Mouse (Mus musculus) intestine, embryonic 15.5 days (tissue): ENCODE measurements around the gene Gxylt1. TPM values are rescaled to one million over a fixed set of nuclear protein-coding genes. Genes with fewer than 3 reads are reported as not detected.

Experiments used
- ATAC-seq: fragments of 200-750 bp; cut with Nextera tagmentation; 2 replicates; pipeline ENCODE4 v1.8.0; 2017; ENCODE audit warnings: moderate TSS enrichment, moderate library complexity
- H3K27ac ChIP-seq: fragments of 300-500 bp; sonication (generic); 2 replicates; pipeline ENCODE4 v1.5.1; 2015; ENCODE audit warnings: mild to moderate bottlenecking, inconsistent platforms
- H3K27me3 ChIP-seq: fragments of 300-500 bp; sonication (generic); replicated peaks from 2 replicates; pipeline ENCODE4 v1.6.1; 2015; ENCODE audit warnings: inconsistent platforms
- H3K36me3 ChIP-seq: fragments of 300-500 bp; sonication (generic); 2 replicates; pipeline ENCODE4 v1.6.1; 2015; ENCODE audit warnings: inconsistent platforms
- H3K4me1 ChIP-seq: fragments of 300-500 bp; sonication (generic); replicated peaks from 2 replicates; pipeline ENCODE4 v1.6.1; 2015; ENCODE audit warnings: inconsistent platforms
- H3K4me2 ChIP-seq: fragments of 300-500 bp; sonication (generic); replicated peaks from 2 replicates; pipeline ENCODE4 v1.6.1; 2015; ENCODE audit warnings: mild to moderate bottlenecking, inconsistent platforms
- H3K4me3 ChIP-seq: fragments of 300-500 bp; sonication (generic); replicated peaks from 2 replicates; pipeline ENCODE4 v1.5.1; 2015; ENCODE audit warnings: inconsistent platforms
- H3K9ac ChIP-seq: fragments of 300-500 bp; sonication (generic); 2 replicates; pipeline ENCODE4 v1.6.1; 2015; ENCODE audit warnings: inconsistent platforms
- H3K9me3 ChIP-seq: fragments of 300-500 bp; sonication (generic); 2 replicates; pipeline ENCODE4 v1.6.1; 2016; ENCODE audit warnings: inconsistent platforms
- WGBS: fragments of 180-500 bp; shearing (Covaris S2); methylation state at CpG from one replicate; pipeline ENCODE4 v1.1.7; 2015; 5-methylcytosine and 5-hydroxymethylcytosine counted together
- polyA plus RNA-seq: library from polyadenylated mRNA; unstranded; fragments of >200 nt; fragmentation: Nextera tagmentation; extraction: Ambion mirVana; gene quantifications from 2 replicates; pipeline ENCODE4 v1.2.1, GENCODE M21; 2015

The Gxylt1 gene
- polyA plus RNA-seq, 1 experiment from 2014 or later: 10.2 TPM

GRCm38 (mm10) chr15:93222475-93222874 lies 52.5 kb downstream of the Gxylt1 start:
- no peak overlapping the region for H3K4me3 ChIP-seq
- no peak for ATAC-seq
- 51% methylated on average over 7 of the region's 7 CpGs for WGBS
- no peaks in the 10 kb centered on the region for H3K36me3 ChIP-seq
- no peak overlapping the region for H3K27ac ChIP-seq
- no peaks in the 10 kb centered on the region for H3K9me3 ChIP-seq
- H3K4me2 ChIP-seq: no peak overlapping the region
- no peaks in the 10 kb centered on the region for H3K27me3 ChIP-seq
- H3K4me1 ChIP-seq: no peaks in the 10 kb centered on the region
- H3K9ac ChIP-seq: no peak overlapping the region

DNA sequence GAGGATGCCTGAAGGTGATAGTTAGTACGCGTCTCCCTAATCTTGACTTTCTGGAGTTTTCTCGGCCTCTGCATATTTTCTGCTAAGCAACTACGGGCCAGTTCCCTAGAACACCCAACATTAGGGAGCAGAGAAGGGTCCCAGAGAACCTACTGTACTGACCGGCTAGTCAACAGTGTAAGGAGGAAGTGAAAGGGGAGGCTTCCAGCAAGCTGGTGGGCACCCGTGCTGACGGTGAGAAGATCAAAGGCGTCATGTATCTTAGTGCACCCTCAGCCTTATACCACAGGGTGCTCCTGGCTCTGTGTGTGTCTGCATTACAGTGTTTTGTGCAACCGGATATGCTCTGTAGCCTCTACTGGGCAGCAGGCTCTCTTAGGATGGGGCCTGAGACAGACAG lies 62.4 kb downstream of the Gxylt1 start:
- Histone ChIP-seq H3K27me3 (no peaks in the 10 kb centered on the region), H3K9me3 (no peaks in the 10 kb centered on the region), H3K4me3 (no peak overlapping the region), H3K9ac (no peak overlapping the region), H3K4me1 (no peaks in the 10 kb centered on the region), H3K4me2 (no peak overlapping the region), H3K27ac (no peak overlapping the region), H3K36me3 (no peaks in the 10 kb centered on the region)
- 90% methylated on average over 9 of the region's 9 CpGs for WGBS
- ATAC-seq: no peak

GRCm38 (mm10) chr15:93204861-93205260 lies 70.1 kb downstream of the Gxylt1 start:
- 75% methylated on average over 1 of the region's 1 CpGs for WGBS
- no peaks in the 10 kb centered on the region for H3K4me1 ChIP-seq
- ATAC-seq: no peak
- H3K27ac ChIP-seq: no peak overlapping the region
- H3K27me3 ChIP-seq: no peaks in the 10 kb centered on the region
- H3K9me3 ChIP-seq: no peaks in the 10 kb centered on the region
- H3K4me2 ChIP-seq: no peak overlapping the region
- no peak overlapping the region for H3K9ac ChIP-seq
- no peak overlapping the region for H3K4me3 ChIP-seq
- H3K36me3 ChIP-seq: no peaks in the 10 kb centered on the region

- WGBS: 75% methylated on average over 5 of the region's 5 CpGs
- no peaks in the 10 kb centered on the region for H3K4me1 ChIP-seq
- no peak overlapping the region for H3K4me3 ChIP-seq
- no peak overlapping the region for H3K27ac ChIP-seq
- ATAC-seq: no peak
- H3K4me2 ChIP-seq: no peak overlapping the region
- no peaks in the 10 kb centered on the region for H3K9me3 ChIP-seq
- H3K9ac ChIP-seq: no peak overlapping the region
- H3K27me3 ChIP-seq: no peaks in the 10 kb centered on the region
- H3K36me3 ChIP-seq: no peaks in the 10 kb centered on the region
These were observed 73.0 kb downstream of the Gxylt1 start for GRCm38 (mm10) chr15:93201956-93202355.

DNA sequence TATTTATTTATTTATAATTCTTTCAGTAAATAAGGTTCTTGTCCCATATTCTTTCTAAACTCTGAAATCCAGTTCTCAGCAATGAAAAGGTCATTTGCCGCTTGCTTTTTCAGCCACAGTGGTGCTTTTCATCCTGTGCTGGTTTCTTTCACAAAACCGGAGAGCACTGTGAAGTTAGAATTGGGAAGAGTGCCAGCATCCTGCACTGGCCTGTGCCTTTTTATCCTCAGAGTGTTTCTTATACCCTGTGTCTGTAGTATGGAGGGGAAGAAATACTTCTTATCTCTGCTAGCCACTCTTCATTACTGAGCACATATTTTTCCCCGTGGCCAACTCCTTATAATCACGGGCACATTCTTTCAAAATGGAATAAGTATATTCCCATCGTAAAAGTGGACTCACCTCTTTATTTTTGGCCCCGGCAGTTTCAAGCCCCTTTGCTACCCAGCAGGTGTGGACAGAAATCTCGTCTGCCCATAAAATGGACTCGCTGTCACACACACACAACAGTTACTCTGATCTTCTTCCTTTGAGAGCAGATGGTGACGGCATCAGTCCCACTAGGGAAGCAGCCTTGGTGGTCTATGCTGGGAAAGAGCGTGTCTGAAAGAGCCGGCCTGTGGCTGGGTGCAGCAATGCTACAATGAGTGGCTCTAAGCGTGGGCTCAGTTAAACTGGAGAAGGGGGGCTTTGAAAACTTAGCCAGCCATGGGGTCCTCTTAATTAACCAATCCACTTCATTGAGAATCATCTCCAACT lies 83.4 kb downstream of the Gxylt1 start:
- Histone ChIP-seq H3K4me1 (no peaks in the 10 kb centered on the region), H3K4me3 (no peak overlapping the region), H3K36me3 (no peaks in the 10 kb centered on the region), H3K9me3 (no peaks in the 10 kb centered on the region), H3K9ac (no peak overlapping the region), H3K4me2 (no peak overlapping the region), H3K27ac (no peak overlapping the region), H3K27me3 (no peaks in the 10 kb centered on the region)
- WGBS: 67% methylated on average over 12 of the region's 12 CpGs
- no peak for ATAC-seq

Other genes with a start within 250 kb of the Gxylt1 start
- 69.0 and 73.6 TPM in 2 replicates for gene Yaf2, start 61.8 kb upstream of the Gxylt1 start, polyA plus RNA-seq
- 111 and 114 TPM in 2 replicates for gene Zcrb1, start 123.2 kb upstream of the Gxylt1 start, polyA plus RNA-seq
- 36.1 and 38.5 TPM in 2 replicates for gene Pphln1, start 123.2 kb upstream of the Gxylt1 start, polyA plus RNA-seq